In genomic region chr12:83854281-83854680, GRCm38 (mm10) we compare ENCODE assay signal across 20 mouse cellular contexts.
"Had no signal": no experiment of that assay in that cellular context is flagged by ENCODE, and none has a peak within 500 bp of the region (broad histone marks: within the 10 kb centered on the region; RNA-seq: fewer than 3 reads in every experiment).

No protein-coding gene starts in this region.

- H3K9ac ChIP-seq: kidney, embryonic 15.5 days; limb, embryonic 12.5 days; limb, embryonic 15.5 days; liver, embryonic 15.5 days; lung, embryonic 14.5 days; midbrain, embryonic 13.5 days; neural tube, embryonic 13.5 days had no signal

- DNase-seq: kidney, adult 11 months; kidney, adult 8-10 months; kidney, postnatal 14 days; kidney, postnatal 4 days; left cerebral cortex, postnatal 4 days; lung, embryonic 14.5 days; retina, postnatal 1 day; right cerebral cortex, postnatal 25 days; thymus, adult 18-20 months; thymus, postnatal 36 days had no signal

- H3K4me1 ChIP-seq: kidney, embryonic 15.5 days; limb, embryonic 12.5 days; midbrain, embryonic 10.5 days; midbrain, embryonic 13.5 days; neural tube, embryonic 13.5 days had no signal

- H3K4me3 ChIP-seq: kidney, embryonic 15.5 days; limb, embryonic 12.5 days; limb, embryonic 15.5 days; liver, embryonic 15.5 days; megakaryocyte, embryonic 14.5 days; midbrain, embryonic 10.5 days; midbrain, embryonic 13.5 days; myocyte; neural tube, embryonic 13.5 days had no signal

- H3K36me3 ChIP-seq: kidney, embryonic 15.5 days; limb, embryonic 12.5 days; liver, embryonic 15.5 days; midbrain, embryonic 13.5 days; neural tube, embryonic 13.5 days had no signal

- H3K27me3 ChIP-seq: kidney, embryonic 15.5 days; limb, embryonic 12.5 days; limb, embryonic 15.5 days; liver, embryonic 15.5 days; megakaryocyte, embryonic 14.5 days; midbrain, embryonic 13.5 days; neural tube, embryonic 13.5 days had no signal

- H3K27ac ChIP-seq: kidney, embryonic 15.5 days; limb, embryonic 12.5 days; limb, embryonic 15.5 days; liver, embryonic 15.5 days; macrophage; midbrain, embryonic 10.5 days; midbrain, embryonic 13.5 days; neural tube, embryonic 13.5 days had no signal
